In the genomic region with DNA sequence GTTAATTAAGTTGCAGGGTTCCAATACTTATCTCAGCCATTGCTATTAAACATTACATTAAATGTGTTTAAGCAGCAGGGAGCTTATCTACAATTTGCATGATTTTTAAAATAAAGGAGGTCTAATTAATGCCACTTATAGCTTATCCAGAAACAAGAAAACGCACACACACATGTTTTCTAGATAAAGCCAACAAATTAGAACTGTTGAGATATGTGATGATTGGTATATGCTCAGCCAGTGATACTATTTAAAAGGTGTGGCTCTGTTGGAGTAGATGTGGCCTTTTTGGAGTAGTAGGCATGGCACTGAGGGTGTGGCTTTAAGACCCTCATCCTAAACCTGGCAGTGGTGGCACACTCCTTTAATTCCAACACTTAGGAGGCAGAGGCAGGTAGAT, we compare ENCODE assay signal across 20 mouse cellular contexts. TPM values are rescaled to one million over a fixed set of nuclear protein-coding genes. Genes with fewer than 3 reads are reported as not detected.
A peak's percentile ranks its signal among the peaks of the same experiment; 100 is the strongest.
DNase-seq lines count a peak whose midpoint lies in the region; ATAC-seq and TF ChIP-seq lines count a peak whose summit lies in the region.
"Had no signal": no experiment of that assay in that cellular context is flagged by ENCODE, and none has a peak within 500 bp of the region (broad histone marks: within the 10 kb centered on the region; RNA-seq: fewer than 3 reads in every experiment).

No protein-coding gene starts in this region.

- H3K36me3 ChIP-seq in liver, embryonic 16.5 days (ENCODE audit: control insufficient read depth, insufficient read depth) = no peaks in the 10 kb centered on the region
- no peaks in the 10 kb centered on the region for H3K36me3 ChIP-seq in liver, postnatal 0 days (replicated peaks; ENCODE audit: insufficient read depth, low read length)
- H3K36me3 ChIP-seq in heart, embryonic 10.5 days = no peaks in the 10 kb centered on the region
- H3K36me3 ChIP-seq in midbrain, embryonic 13.5 days = no peaks in the 10 kb centered on the region
- H3K36me3 ChIP-seq: embryonic facial prominence, embryonic 10.5 days; embryonic facial prominence, embryonic 12.5 days; forebrain, embryonic 15.5 days had no signal

- no peak for TF ChIP-seq CTCF in liver, postnatal 0 days (IDR thresholded peaks at IDR 0.05; ENCODE audit: low read depth)

- DNase-seq in liver, postnatal 0 days = no peak
- DNase-seq in heart, embryonic 10.5 days (ENCODE audit: low spot score) = no peak
- DNase-seq: adrenal gland, adult 2 months; adrenal gland, postnatal 10 days; adrenal gland, postnatal 25 days; cerebellum, adult 11 months; cerebellum, adult 18-20 months; cerebellum, adult 8-10 months; cerebellum, adult 9-11 months; cerebellum, postnatal 14 days; cerebellum, postnatal 36 days; forebrain, postnatal 0 days had no signal

- WGBS in liver, embryonic 16.5 days (ENCODE audit: insufficient replicate concordance) = 26% methylated on average over 1 of the region's 1 CpGs
- whole genome bisulfite sequencing in liver, postnatal 0 days (ENCODE audit: insufficient replicate concordance) = 54% methylated on average over 1 of the region's 1 CpGs
- 78% methylated on average over 1 of the region's 1 CpGs for WGBS in heart, embryonic 10.5 days
- 91% methylated on average over 1 of the region's 1 CpGs for WGBS in midbrain, embryonic 13.5 days

- H3K27me3 ChIP-seq in liver, embryonic 16.5 days (ENCODE audit: control insufficient read depth, insufficient read depth, low read depth, low read length) = no peaks in the 10 kb centered on the region
- H3K27me3 ChIP-seq in liver, postnatal 0 days (ENCODE audit: insufficient read depth, low read length) = no peaks in the 10 kb centered on the region
- no peaks in the 10 kb centered on the region for H3K27me3 ChIP-seq in heart, embryonic 10.5 days (ENCODE audit: insufficient read depth, poor library complexity, severe bottlenecking)
- no peaks in the 10 kb centered on the region for H3K27me3 ChIP-seq in midbrain, embryonic 13.5 days
- H3K27me3 ChIP-seq: embryonic facial prominence, embryonic 12.5 days; forebrain, embryonic 13.5 days; forebrain, embryonic 15.5 days had no signal

- no peaks in the 10 kb centered on the region for H3K9me3 ChIP-seq in liver, embryonic 16.5 days (replicated peaks; ENCODE audit: control insufficient read depth, low read length)
- no peaks in the 10 kb centered on the region for H3K9me3 ChIP-seq in liver, postnatal 0 days (ENCODE audit: low read length)
- no peaks in the 10 kb centered on the region for H3K9me3 ChIP-seq in heart, embryonic 10.5 days
- H3K9me3 ChIP-seq in midbrain, embryonic 13.5 days = no peaks in the 10 kb centered on the region
- H3K9me3 ChIP-seq: embryonic facial prominence, embryonic 10.5 days; embryonic facial prominence, embryonic 12.5 days; forebrain, embryonic 13.5 days; forebrain, embryonic 15.5 days had no signal

- H3K4me1 ChIP-seq in liver, embryonic 16.5 days (ENCODE audit: control insufficient read depth, low read depth, low read length) = no peaks in the 10 kb centered on the region
- H3K4me1 ChIP-seq in liver, postnatal 0 days (ENCODE audit: insufficient read depth) = no peaks in the 10 kb centered on the region
- H3K4me1 ChIP-seq in heart, embryonic 10.5 days = no peaks in the 10 kb centered on the region
- no peaks in the 10 kb centered on the region for H3K4me1 ChIP-seq in midbrain, embryonic 13.5 days (replicated peaks)
- H3K4me1 ChIP-seq: embryonic facial prominence, embryonic 10.5 days; embryonic facial prominence, embryonic 12.5 days; forebrain, embryonic 13.5 days; forebrain, embryonic 15.5 days had no signal

- ATAC-seq in liver, embryonic 16.5 days (ENCODE audit: low read depth) = 0 out of 2 replicates have a peak, but pooled peaks have one; percentile 5
- ATAC-seq in liver, postnatal 0 days = no peak
- ATAC-seq in common myeloid progenitor, adult 5-6 weeks (replicated peaks; ENCODE audit: low read depth, poor library complexity, severe bottlenecking) = 0 out of 2 replicates have a peak, but pooled peaks have one; percentile 11
- peak; percentile 86 for ATAC-seq in megakaryocyte-erythroid progenitor cell, adult 5-6 weeks (replicated peaks; ENCODE audit: low FRiP score, low TSS enrichment, poor library complexity, severe bottlenecking)
- ATAC-seq in midbrain, embryonic 13.5 days = no peak
- ATAC-seq: forebrain, embryonic 13.5 days; forebrain, embryonic 15.5 days; forebrain, postnatal 0 days had no signal

- H3K27ac ChIP-seq in liver, embryonic 16.5 days (ENCODE audit: low read length) = no peak overlapping the region
- H3K27ac ChIP-seq in liver, postnatal 0 days (ENCODE audit: low read depth) = no peak overlapping the region
- no peak overlapping the region for H3K27ac ChIP-seq in heart, embryonic 10.5 days
- H3K27ac ChIP-seq in midbrain, embryonic 13.5 days = no peak overlapping the region
- H3K27ac ChIP-seq: embryonic facial prominence, embryonic 10.5 days; embryonic facial prominence, embryonic 12.5 days; forebrain, embryonic 13.5 days; forebrain, embryonic 15.5 days had no signal

- no peak overlapping the region for H3K9ac ChIP-seq in liver, embryonic 16.5 days (ENCODE audit: low read depth, low read length)
- no peak overlapping the region for H3K9ac ChIP-seq in liver, postnatal 0 days (replicated peaks)
- H3K9ac ChIP-seq in midbrain, embryonic 13.5 days (replicated peaks) = no peak overlapping the region
- H3K9ac ChIP-seq: embryonic facial prominence, embryonic 12.5 days; forebrain, embryonic 13.5 days; forebrain, embryonic 15.5 days; forebrain, postnatal 0 days had no signal

- no peak overlapping the region for H3K4me3 ChIP-seq in liver, embryonic 16.5 days (ENCODE audit: low read depth, low read length)
- H3K4me3 ChIP-seq in liver, postnatal 0 days (ENCODE audit: low read depth, low read length) = no peak overlapping the region
- no peak overlapping the region for H3K4me3 ChIP-seq in heart, embryonic 10.5 days
- H3K4me3 ChIP-seq in midbrain, embryonic 13.5 days (replicated peaks) = no peak overlapping the region
- H3K4me3 ChIP-seq: embryonic facial prominence, embryonic 10.5 days; embryonic facial prominence, embryonic 12.5 days; forebrain, embryonic 13.5 days; forebrain, embryonic 15.5 days had no signal

- TF ChIP-seq EP300 in liver, postnatal 0 days (IDR thresholded peaks at IDR 0.05; ENCODE audit: low read depth) = no peak

- no peak overlapping the region for H3K4me2 ChIP-seq in liver, embryonic 16.5 days (ENCODE audit: low read depth, low read length)
- H3K4me2 ChIP-seq in liver, postnatal 0 days (ENCODE audit: low read depth, low read length) = no peak overlapping the region
- no peak overlapping the region for H3K4me2 ChIP-seq in midbrain, embryonic 13.5 days (replicated peaks)
- H3K4me2 ChIP-seq: embryonic facial prominence, embryonic 12.5 days; forebrain, embryonic 13.5 days; forebrain, embryonic 15.5 days had no signal

RNA-seq across cellular contexts. Expression of gene Serbp1, which starts 25.6 kb away (rescaled TPM):
- polyA plus RNA-seq in liver, embryonic 16.5 days (2015; fragmentation: Nextera tagmentation; extraction: Ambion mirVana) = 183 and 192 TPM in 2 replicates
- polyA plus RNA-seq in liver, postnatal 0 days (2015; fragmentation: Nextera tagmentation; extraction: Ambion mirVana) = 186 and 207 TPM in 2 replicates
- 2,714 and 3,049 TPM in 2 replicates for total RNA-seq in common myeloid progenitor, adult 5-6 weeks (2017)
- 952 and 1,071 TPM in 2 replicates for total RNA-seq in megakaryocyte-erythroid progenitor cell, adult 5-6 weeks (2014; fragmentation: Nextera tagmentation)
- total RNA-seq in megakaryocyte-erythroid progenitor cell, adult 5-6 weeks (2017) = 3,362 and 3,603 TPM in 2 replicates
- 392 and 514 TPM in 2 replicates for polyA plus RNA-seq in heart, embryonic 10.5 days (2016; fragmentation: Nextera tagmentation; extraction: Ambion mirVana)
- 316 and 320 TPM in 2 replicates for polyA plus RNA-seq in midbrain, embryonic 13.5 days (2015; fragmentation: Nextera tagmentation; extraction: Ambion mirVana)

Comparison
In these comparisons a context has a peak if more than half of its experiments do, and no peak if none do; other contexts are left out.
1. ATAC-seq: peak in liver, embryonic 16.5 days (single experiment), common myeloid progenitor, adult 5-6 weeks (single experiment) and megakaryocyte-erythroid progenitor cell, adult 5-6 weeks (single experiment); none in liver, postnatal 0 days (single experiment) and midbrain, embryonic 13.5 days (single experiment).